Mouse (Mus musculus): ENCODE results near the gene Wasl. TPM values are rescaled to one million over a fixed set of nuclear protein-coding genes. Genes with fewer than 3 reads are reported as not detected.

Wasl gene
- polyA plus RNA-seq, 1 experiment, result 21.8 TPM

- no peak for DNase-seq (ENCODE audit: low read depth)
Observed at GRCm38 (mm10) chr6:24645346-24646053, 19.3 kb downstream of the Wasl start.

DNA sequence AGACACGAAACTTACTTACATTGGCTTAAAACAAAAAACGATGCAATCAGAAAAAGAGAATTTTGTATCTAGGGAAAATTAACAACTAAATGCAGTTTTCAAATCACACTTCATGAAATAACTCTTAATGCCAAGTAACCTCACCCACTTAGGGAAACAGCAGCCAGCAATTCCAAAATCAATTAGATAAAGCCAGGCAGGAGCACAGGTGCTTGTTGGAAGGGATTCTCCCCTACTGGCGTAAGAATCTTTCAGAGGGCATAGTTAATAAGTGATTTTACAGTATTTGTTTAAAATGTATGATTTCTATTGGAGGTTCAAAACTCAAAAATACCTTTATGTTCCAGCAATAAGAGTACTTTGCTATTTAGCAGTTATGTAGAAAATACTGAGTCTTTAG, 21.8 kb downstream of the Wasl start:
- DNase-seq (ENCODE audit: low read depth), result no peak

GRCm38 (mm10) chr6:24642161-24642560, 22.6 kb downstream of the Wasl start:
- no peak for DNase-seq (ENCODE audit: low read depth)

DNA sequence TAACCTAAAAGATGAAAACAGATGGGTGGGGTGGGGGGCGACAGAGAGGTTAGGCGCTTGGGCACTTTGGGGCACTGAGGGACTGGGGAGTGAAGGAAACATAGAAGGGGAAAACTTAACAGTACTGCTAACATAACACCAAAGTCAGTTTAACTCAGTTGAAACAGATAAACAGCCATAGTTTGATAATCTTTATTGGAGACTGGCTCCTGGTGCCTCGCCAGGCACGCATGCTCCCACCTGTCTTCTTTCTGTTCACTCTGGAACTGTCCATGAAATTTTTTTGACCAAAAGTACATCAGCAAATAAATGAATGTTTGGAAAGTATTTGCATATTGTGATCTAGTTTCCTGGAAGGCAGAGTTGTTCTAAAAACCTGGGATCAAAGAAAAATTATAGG, 23.5 kb downstream of the Wasl start:
- DNase-seq (ENCODE audit: low read depth), result no peak

- no peak for DNase-seq (ENCODE audit: low read depth)
Observed at GRCm38 (mm10) chr6:24635814-24636213, 29.0 kb downstream of the Wasl start.

GRCm38 (mm10) chr6:24634065-24634464, 30.7 kb downstream of the Wasl start:
- no peak for DNase-seq (ENCODE audit: low read depth)

DNA sequence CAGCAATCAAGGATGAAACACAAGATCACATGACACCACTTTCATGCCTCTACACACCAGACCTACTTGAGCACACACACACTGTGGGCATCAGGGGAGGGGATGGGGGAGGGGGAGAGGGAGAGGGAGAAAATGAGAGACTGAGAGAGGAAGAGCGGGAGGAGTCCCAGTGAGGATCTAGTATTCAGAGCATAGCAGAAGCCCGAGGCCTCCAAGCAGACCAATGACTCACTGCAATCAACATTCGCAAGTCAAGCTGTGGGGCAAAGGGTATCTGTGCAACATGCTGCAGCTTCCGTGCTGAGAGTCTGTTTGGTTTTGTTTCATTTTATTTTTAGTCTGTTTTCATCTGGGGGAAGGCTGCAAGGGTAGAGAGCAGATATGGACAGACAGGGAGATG, 32.7 kb downstream of the Wasl start:
- no peak for DNase-seq (ENCODE audit: low read depth)

- no peak for DNase-seq (ENCODE audit: low read depth)
Observed at GRCm38 (mm10) chr6:24628499-24628898, 36.3 kb downstream of the Wasl start.

DNA sequence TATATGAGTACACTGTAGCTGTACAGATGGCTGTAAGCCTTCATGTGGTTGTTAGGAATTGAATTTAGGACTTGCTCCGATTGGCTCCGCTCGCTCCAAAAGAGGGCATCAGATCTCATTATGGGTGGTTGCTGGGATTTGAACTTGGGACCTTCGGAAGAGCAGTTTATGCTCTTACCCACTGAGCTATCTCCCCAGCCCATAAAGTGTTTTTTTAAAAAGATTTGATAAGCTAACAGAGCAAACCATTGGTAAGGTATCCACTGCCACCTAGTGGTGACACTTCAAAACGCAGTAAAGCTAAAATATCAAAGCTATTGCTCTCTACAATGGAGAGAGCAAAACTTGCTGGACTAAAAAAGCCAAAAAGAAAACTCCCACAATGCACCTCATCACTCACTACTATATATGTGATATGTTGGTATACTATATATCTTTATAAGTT, 37.2 kb downstream of the Wasl start:
- DNase-seq (ENCODE audit: low read depth), result no peak

DNA sequence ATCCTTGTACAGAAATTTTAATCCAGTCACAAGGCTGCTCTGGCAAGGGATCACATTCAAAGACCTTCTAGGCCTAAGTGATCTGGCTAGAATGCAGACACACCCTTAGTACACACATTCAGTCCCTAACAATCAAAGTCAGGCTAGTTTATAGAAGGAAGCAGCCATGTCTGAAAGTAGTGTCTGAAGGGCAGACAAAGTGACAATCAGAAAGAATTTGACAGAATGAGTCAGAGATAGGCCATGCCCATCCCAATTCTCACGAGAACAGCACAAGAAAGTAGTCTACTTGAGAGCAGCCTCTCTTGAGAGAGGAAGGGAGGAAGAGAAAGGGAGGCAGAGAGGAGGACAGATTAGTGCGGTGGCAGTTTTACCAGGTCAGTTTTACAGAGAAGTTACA, 42.7 kb downstream of the Wasl start:
- DNase-seq (ENCODE audit: low read depth), result no peak

DNA sequence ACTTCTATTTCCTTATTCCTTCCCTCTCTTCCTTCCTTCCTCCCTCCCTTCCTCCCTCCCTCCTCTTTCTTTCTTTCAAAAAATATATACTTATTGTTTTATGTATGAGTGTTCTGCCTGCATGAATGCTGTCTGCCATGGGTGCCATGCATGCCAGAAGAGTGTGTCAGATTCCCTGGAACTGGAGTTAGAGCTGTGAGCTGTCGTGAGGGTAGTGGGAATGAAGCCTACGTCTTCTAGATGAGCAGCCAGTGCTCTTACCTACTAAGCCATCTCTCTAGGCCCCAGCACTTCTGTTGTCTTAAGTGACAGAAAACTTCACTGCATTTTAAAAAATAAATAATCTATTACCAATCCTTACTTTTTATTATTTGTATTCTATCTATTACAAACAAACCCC, 43.9 kb downstream of the Wasl start:
- no peak for DNase-seq (ENCODE audit: low read depth)

- no peak for DNase-seq (ENCODE audit: low read depth)
Observed at GRCm38 (mm10) chr6:24619285-24620045, 45.3 kb downstream of the Wasl start.

- DNase-seq (ENCODE audit: low read depth), result no peak
Observed at GRCm38 (mm10) chr6:24616746-24617145, 48.1 kb downstream of the Wasl start.

- no peak for DNase-seq (ENCODE audit: low read depth)
Observed at GRCm38 (mm10) chr6:24613918-24614317, 50.9 kb downstream of the Wasl start.

DNA sequence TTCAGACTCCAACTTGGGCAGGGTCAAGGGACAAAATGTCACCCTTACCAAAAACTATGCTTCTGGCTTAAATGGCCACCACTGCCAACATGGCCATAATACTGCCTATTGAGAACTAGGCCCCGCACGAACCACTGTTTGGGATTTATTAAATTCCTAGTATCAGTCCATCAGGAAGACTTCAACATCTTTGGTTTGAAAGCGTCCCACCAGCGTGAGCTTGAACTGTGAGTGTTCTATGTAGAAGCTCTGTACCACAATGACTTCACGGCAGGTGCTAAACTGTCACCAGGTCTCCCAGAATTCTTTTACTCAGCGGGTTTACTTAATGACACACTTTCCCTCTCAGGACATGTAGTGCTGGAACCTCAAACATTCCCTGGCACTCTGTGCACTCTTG, 51.5 kb downstream of the Wasl start:
- no peak for DNase-seq (ENCODE audit: low read depth)

GRCm38 (mm10) chr6:24612074-24612755, 52.6 kb downstream of the Wasl start:
- DNase-seq (ENCODE audit: low read depth), result no peak

DNA sequence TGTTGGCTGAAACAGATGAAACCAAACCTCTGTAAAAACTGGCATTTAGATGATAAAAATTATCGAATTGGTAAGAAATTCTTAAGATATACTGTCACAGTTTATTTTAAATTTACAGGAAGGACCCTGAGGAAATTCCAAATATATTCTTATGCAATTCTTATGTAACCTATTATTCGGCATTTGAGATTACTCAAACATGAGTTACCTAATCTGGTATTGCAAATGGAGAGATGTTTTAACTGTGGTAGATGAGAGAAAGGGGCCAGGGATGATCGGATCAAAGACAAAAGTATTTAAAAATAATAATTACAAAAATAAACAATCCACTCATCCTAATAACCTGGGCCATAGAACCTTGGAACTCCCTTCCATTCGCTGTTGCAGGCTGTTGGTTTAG, 54.5 kb downstream of the Wasl start:
- DNase-seq (ENCODE audit: low read depth), result no peak

GRCm38 (mm10) chr6:24609531-24609930, 55.3 kb downstream of the Wasl start:
- DNase-seq (ENCODE audit: low read depth), result no peak

GRCm38 (mm10) chr6:24608682-24609081, 56.1 kb downstream of the Wasl start:
- DNase-seq (ENCODE audit: low read depth), result no peak

GRCm38 (mm10) chr6:24608129-24608528, 56.7 kb downstream of the Wasl start:
- DNase-seq (ENCODE audit: low read depth), result no peak

- no peak for DNase-seq (ENCODE audit: low read depth)
Observed at GRCm38 (mm10) chr6:24607531-24607930, 57.3 kb downstream of the Wasl start.

DNA sequence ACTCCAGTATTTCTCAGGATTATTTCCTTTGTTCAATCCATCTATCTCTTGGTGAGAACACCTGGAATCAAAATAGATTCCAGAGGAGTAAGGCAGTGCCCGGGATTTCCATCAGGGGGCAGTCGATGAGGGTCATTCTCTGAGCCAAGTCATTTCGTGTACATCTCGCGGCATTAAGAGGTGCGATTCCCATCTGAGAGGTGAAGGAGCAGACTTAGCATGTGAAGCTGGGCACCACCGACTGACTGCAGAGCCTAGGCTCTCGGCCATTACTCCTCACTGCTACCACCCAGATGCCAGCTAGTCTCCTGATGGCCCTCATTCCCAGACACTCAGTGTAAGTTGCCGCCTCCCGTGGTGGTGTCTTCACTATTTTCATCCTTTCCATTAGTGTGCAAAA, 58.3 kb downstream of the Wasl start:
- DNase-seq (ENCODE audit: low read depth), result no peak

- DNase-seq (ENCODE audit: low read depth), result no peak
Observed at GRCm38 (mm10) chr6:24605631-24606030, 59.2 kb downstream of the Wasl start.

All from gonadal fat pad, adult 2 months (tissue).